Mouse (Mus musculus) frontal cortex, adult 2 months (tissue): ENCODE measurements around the gene Gm9745. TPM values are rescaled to one million over a fixed set of nuclear protein-coding genes. Genes with fewer than 3 reads are reported as not detected.
"Not testable (repeated sequence)": the region's sequence is repeated elsewhere in the genome, so short reads cannot be mapped to it uniquely, and the experiment has no call there.

Experiments used
- DNase-seq, 2 experiments: peaks; one replicate each; pipeline ENCODE4 v3.0.0; 2022; ENCODE audit warnings: low spot score in 1 of 2; ENCODE audit errors: extremely low spot score in 1 of 2
- polyA plus RNA-seq: library from polyadenylated mRNA; depleted of rRNA; stranded (reverse); fragments of >200 nt; gene quantifications from 2 replicates; pipeline ENCODE4 v1.2.3, GENCODE M21; 2012; rRNA removed

The Gm9745 gene
- polyA plus RNA-seq, 1 experiment: 0.12 TPM

DNA sequence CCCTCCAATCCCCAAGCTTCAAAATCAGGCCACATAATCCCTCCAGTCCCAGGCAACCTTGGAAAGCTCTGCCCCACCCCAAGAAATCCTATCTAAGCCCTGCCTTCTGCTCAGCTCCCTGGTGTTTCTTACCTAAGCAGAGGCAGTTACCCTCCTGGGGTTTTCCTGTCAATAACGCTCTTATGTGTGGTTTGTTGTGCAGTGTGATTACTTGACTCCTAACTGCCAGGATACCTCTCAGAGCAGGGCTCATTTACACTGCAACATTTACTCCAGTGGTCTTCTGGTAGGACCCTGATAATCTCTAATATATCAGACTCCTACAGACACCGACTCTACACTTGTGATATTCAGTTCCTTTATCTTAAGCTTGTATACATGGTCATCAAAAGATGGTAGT is 14.5 kb downstream of the Gm9745 start:
- no peak for DNase-seq

DNA sequence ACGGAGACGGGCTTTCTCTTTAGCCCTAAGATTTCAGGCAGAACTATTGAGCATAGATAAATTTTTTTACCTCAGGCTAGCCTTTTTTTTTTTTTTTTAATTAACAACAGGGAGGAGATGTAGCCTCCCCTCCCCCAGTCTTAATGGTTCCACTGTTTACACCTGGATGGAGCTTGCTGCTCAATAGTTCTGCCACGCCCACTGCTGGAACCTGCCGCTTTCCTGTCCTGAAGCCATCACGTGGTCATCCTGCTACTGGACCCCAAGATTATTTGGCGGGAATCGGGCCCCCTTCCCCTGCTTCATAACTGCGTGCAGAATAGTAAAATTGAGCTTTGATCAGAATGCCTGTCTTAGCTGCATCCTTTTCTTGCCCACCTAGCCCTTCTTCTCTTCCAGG is 34.1 kb downstream of the Gm9745 start:
- not testable (repeated sequence) for DNase-seq

- DNase-seq: not testable (repeated sequence)
These were observed 42.0 kb downstream of the Gm9745 start for GRCm38 (mm10) chr13:8905986-8906385.

Other genes starting within 250 kb of the Gm9745 start
- 40.2 and 41.2 TPM in 2 replicates for gene Wdr37, start 76.3 kb downstream of the Gm9745 start, polyA plus RNA-seq
- gene Idi1, start 62.7 kb downstream of the Gm9745 start, polyA plus RNA-seq: 37.7 and 40.9 TPM in 2 replicates
- gene Idi2, start 4.6 kb upstream of the Gm9745 start, polyA plus RNA-seq: 0.04 TPM in 1 of 2 replicates, not detected in the other
- gene Gtpbp4, start 47.9 kb upstream of the Gm9745 start, polyA plus RNA-seq: 21.5 and 23.4 TPM in 2 replicates
- 31.7 and 34.2 TPM in 2 replicates for gene Larp4b, start 145.7 kb upstream of the Gm9745 start, polyA plus RNA-seq